Mouse (Mus musculus): ENCODE data around the gene Bcl2a1a.
A peak's percentile ranks its signal among the peaks of the same experiment; 100 is the strongest.
"Not testable (repeated sequence)": the region's sequence is repeated elsewhere in the genome, so short reads cannot be mapped to it uniquely, and the experiment has no call there.

Gene Bcl2a1a

GRCm38 (mm10) chr9:88956670-88957153 lies at the start of gene Bcl2a1a:
Bcl2a1a (plus strand) TSS chr9:88956900.
- DNase-seq, result peak; percentile 62

- not testable (repeated sequence) for DNase-seq
Observed at GRCm38 (mm10) chr9:88916576-88916975, 40.1 kb upstream of the Bcl2a1a start.

GRCm38 (mm10) chr9:88938312-88938711 lies 18.4 kb upstream of the Bcl2a1a start:
- DNase-seq, result peak; percentile 64

GRCm38 (mm10) chr9:88951466-88951865 lies 5.2 kb upstream of the Bcl2a1a start:
- DNase-seq, result not testable (repeated sequence)

GRCm38 (mm10) chr9:88953151-88953550 lies 3.5 kb upstream of the Bcl2a1a start:
- peak; percentile 69 for DNase-seq

- DNase-seq, result peak; percentile 80
Observed at GRCm38 (mm10) chr9:88955224-88955623, 1.5 kb upstream of the Bcl2a1a start.

- not testable (repeated sequence) for DNase-seq
Observed at GRCm38 (mm10) chr9:88956035-88956434, 665 bp upstream of the Bcl2a1a start.

- DNase-seq, result no peak
Observed at GRCm38 (mm10) chr9:88958891-88959290, 2.2 kb downstream of the Bcl2a1a start.

- DNase-seq, result peak; percentile 10
Observed at GRCm38 (mm10) chr9:88959981-88960380, 3.3 kb downstream of the Bcl2a1a start.

GRCm38 (mm10) chr9:88966462-88966861 lies 9.8 kb downstream of the Bcl2a1a start:
- DNase-seq, result not testable (repeated sequence)

- DNase-seq, result not testable (repeated sequence)
Observed at GRCm38 (mm10) chr9:88969502-88969901, 12.8 kb downstream of the Bcl2a1a start.

GRCm38 (mm10) chr9:88976875-88977274 lies 20.2 kb downstream of the Bcl2a1a start:
- not testable (repeated sequence) for DNase-seq

GRCm38 (mm10) chr9:88979781-88980180 lies 23.1 kb downstream of the Bcl2a1a start:
- not testable (repeated sequence) for DNase-seq

GRCm38 (mm10) chr9:89001541-89001940 lies 44.8 kb downstream of the Bcl2a1a start:
- DNase-seq, result peak; percentile 5

Data from lung, postnatal 36 days (tissue).